Mouse (Mus musculus): ENCODE measurements around the gene Cdc34. TPM values are rescaled to one million over a fixed set of nuclear protein-coding genes. Genes with fewer than 3 reads are reported as not detected.

The Cdc34 gene
- polyA plus RNA-seq, 1 experiment from 2014 or later, result 81.8 TPM

GRCm38 (mm10) chr10:79691986-79692548, 10.1 kb downstream of the Cdc34 start:
- H3K27ac ChIP-seq, result no peak overlapping the region
- peaks cover 4% of the 10 kb centered on the region; the same call in 1 of the 2 replicates for H3K9me3 ChIP-seq (ENCODE audit: control insufficient read depth, low read length)
- ATAC-seq (ENCODE audit: low FRiP score) (no peak), DNase-seq (ENCODE audit: low spot score) (no peak)
- no peaks in the 10 kb centered on the region for H3K4me1 ChIP-seq (replicated peaks; ENCODE audit: control insufficient read depth, insufficient read depth, low read length)
- no peak overlapping the region for H3K4me3 ChIP-seq (replicated peaks; ENCODE audit: low read length)
- no peaks in the 10 kb centered on the region for H3K27me3 ChIP-seq (ENCODE audit: control insufficient read depth, insufficient read depth, low read length)
- 98% methylated on average over 2 of the region's 2 CpGs for WGBS
- H3K4me2 ChIP-seq (replicated peaks), result no peak overlapping the region
- no peak overlapping the region for H3K9ac ChIP-seq
- peaks cover 22% of the 10 kb centered on the region for H3K36me3 ChIP-seq (replicated peaks; ENCODE audit: control insufficient read depth, insufficient read depth)

DNA sequence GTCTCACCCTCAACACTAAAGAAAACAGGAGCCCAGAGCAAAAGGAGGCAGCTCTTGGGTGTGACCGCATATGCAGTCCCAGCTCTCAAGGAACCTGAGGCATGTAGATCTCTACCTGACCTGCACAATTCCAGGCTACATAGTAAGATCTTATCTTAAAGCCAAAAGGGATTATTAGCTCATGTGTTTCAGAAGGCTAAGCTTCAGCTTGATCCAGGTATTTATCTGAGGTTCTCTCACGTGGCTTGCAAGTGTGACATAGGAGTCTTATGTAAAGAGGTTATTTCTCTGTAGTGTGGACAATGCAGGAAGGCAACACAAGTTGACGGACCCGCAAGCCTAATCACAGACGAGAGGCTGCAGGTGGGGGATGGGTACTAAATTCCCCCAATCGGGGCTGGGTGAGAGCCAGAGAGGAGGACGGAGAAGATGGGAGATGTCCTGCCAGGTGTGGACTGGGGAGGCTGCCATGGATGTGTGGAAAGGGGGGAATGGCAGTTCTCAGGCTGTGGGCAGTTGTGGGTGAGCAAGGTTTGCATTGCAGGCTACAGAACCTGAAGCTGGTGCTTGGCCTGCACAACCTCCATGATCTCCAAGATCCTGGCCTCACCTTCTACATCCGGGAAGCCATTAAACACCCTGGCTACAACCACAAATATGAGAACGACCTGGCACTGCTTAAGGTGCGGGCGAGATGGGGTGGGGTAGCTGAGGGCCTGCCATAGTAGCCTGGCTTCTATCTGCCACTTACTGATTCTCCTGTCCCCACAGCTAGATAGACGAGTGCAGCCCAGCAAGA, 11.8 kb downstream of the Cdc34 start:
- no peak overlapping the region for H3K27ac ChIP-seq
- H3K4me1 ChIP-seq (replicated peaks; ENCODE audit: control insufficient read depth, insufficient read depth, low read length), result no peaks in the 10 kb centered on the region
- no peak for DNase-seq (ENCODE audit: low spot score)
- no peak overlapping the region for H3K4me3 ChIP-seq (replicated peaks; ENCODE audit: low read length)
- ATAC-seq (ENCODE audit: low FRiP score), result no peak
- H3K36me3 ChIP-seq (replicated peaks; ENCODE audit: control insufficient read depth, insufficient read depth), result peaks cover 6% of the 10 kb centered on the region
- H3K9me3 ChIP-seq (ENCODE audit: control insufficient read depth, low read length), result peaks cover 4% of the 10 kb centered on the region; the same call in 1 of the 2 replicates
- H3K27me3 ChIP-seq (ENCODE audit: control insufficient read depth, insufficient read depth, low read length), result no peaks in the 10 kb centered on the region
- H3K9ac ChIP-seq, result no peak overlapping the region
- 81% methylated on average over 12 of the region's 12 CpGs for WGBS
- no peak overlapping the region for H3K4me2 ChIP-seq (replicated peaks)

DNA sequence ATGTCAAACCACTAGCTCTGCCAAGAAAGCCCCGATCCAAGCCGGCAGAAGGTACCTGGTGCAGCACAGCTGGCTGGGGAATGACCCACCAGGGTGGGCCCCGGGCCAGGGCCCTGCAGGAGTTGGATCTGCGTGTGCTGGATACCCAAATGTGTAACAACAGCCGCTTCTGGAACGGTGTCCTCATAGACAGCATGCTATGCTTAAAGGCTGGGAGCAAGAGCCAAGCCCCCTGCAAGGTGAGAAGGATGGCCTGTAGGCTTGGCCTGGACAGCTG, 12.3 kb downstream of the Cdc34 start:
- Histone ChIP-seq H3K27me3 (ENCODE audit: control insufficient read depth, insufficient read depth, low read length) (no peaks in the 10 kb centered on the region), H3K36me3 (replicated peaks; ENCODE audit: control insufficient read depth, insufficient read depth) (peaks cover under 1% of the 10 kb centered on the region), H3K9ac (no peak overlapping the region), H3K4me3 (replicated peaks; ENCODE audit: low read length) (no peak overlapping the region), H3K4me1 (replicated peaks; ENCODE audit: control insufficient read depth, insufficient read depth, low read length) (no peaks in the 10 kb centered on the region), H3K9me3 (ENCODE audit: control insufficient read depth, low read length) (peaks cover 4% of the 10 kb centered on the region; the same call in 1 of the 2 replicates), H3K27ac (no peak overlapping the region), H3K4me2 (replicated peaks) (no peak overlapping the region)
- WGBS, result 85% methylated on average over 6 of the region's 6 CpGs
- ATAC-seq (ENCODE audit: low FRiP score) (no peak), DNase-seq (ENCODE audit: low spot score) (no peak)

DNA sequence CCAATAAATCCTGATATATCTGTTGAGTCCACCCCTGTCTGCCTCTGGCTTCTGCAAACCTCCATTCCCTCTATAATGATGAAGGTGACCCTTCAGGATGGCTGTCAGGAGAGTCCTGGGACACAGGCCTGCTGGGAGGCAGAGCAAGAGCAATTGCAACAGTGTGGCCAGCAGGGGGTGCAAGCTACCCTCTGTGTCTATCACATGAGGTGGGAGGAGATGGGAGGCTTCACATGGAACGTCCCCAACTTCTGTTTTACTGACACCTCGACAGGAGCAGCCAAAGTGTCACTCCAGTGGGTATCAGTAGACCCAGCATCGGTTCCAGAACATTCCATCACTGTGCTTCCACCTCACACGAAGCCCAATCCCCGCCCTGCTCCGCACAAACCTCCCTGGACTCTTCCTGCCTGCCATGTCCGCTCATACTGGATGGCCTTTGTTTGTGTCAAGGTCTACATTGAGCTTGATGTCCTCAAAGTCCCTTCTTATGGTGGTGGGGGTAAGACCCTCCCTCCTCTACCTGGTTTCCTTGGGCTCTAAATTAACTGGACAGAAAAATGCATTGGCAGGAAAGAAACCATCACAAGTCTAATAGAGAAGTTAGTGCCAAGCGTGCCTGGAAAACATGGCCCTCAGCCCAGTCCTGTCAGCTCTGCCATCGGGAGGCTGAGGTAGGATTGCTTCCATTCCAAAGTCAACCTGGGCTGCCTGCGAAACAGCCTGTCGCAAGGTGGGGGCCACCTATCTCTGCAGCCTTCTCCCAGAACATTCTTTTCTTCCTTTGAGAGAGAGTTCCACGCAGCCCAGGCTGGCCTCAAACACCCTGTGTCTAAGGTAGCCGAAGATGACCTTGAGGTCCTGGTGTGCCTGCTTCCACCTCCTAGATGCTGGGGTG, 13.5 kb downstream of the Cdc34 start:
- Histone ChIP-seq H3K9me3 (ENCODE audit: control insufficient read depth, low read length) (peaks cover 4% of the 10 kb centered on the region; the same call in 1 of the 2 replicates), H3K4me3 (replicated peaks; ENCODE audit: low read length) (no peak overlapping the region), H3K9ac (no peak overlapping the region), H3K4me2 (replicated peaks) (no peak overlapping the region), H3K4me1 (replicated peaks; ENCODE audit: control insufficient read depth, insufficient read depth, low read length) (no peaks in the 10 kb centered on the region), H3K36me3 (replicated peaks; ENCODE audit: control insufficient read depth, insufficient read depth) (no peaks in the 10 kb centered on the region), H3K27me3 (ENCODE audit: control insufficient read depth, insufficient read depth, low read length) (no peaks in the 10 kb centered on the region), H3K27ac (no peak overlapping the region)
- ATAC-seq (ENCODE audit: low FRiP score) (no peak), DNase-seq (ENCODE audit: low spot score) (no peak)
- WGBS, result 71% methylated on average over 13 of the region's 13 CpGs

DNA sequence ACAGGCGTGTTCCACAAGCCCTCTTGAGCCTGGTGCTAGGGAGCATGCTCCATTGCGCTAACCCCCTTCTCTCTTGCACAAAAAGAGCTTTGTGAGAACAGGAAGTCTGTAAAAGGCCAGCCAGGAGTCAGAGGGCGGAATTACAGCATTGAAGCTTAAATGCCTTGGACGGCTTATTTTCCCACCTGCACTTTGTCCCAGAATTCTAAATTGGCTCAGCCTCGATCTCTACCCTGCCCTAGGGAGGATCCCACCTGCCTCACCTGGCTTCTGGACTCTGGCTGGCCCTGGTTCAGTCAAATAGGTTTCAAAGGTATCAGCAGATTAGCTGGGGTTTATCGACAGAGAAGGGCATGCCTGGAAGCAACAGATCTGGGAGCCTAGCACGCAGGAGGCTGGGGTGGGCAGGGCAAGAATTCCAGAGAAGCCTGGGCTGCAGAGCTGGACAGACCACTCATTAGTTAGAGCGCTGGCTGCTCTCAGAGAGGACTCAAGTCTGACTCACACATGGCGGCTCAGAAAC, 14.2 kb downstream of the Cdc34 start:
- ATAC-seq (ENCODE audit: low FRiP score) (no peak), DNase-seq (ENCODE audit: low spot score) (no peak)
- peak overlapping the region; percentile 47 for H3K27ac ChIP-seq
- H3K27me3 ChIP-seq (ENCODE audit: control insufficient read depth, insufficient read depth, low read length), result no peaks in the 10 kb centered on the region
- no peaks in the 10 kb centered on the region for H3K4me1 ChIP-seq (replicated peaks; ENCODE audit: control insufficient read depth, insufficient read depth, low read length)
- H3K4me3 ChIP-seq (replicated peaks; ENCODE audit: low read length), result no peak overlapping the region
- WGBS, result 74% methylated on average over 9 of the region's 9 CpGs
- no peak overlapping the region for H3K4me2 ChIP-seq (replicated peaks)
- H3K9me3 ChIP-seq (ENCODE audit: control insufficient read depth, low read length), result peaks cover 4% of the 10 kb centered on the region; the same call in 1 of the 2 replicates
- H3K9ac ChIP-seq, result no peak overlapping the region
- H3K36me3 ChIP-seq (replicated peaks; ENCODE audit: control insufficient read depth, insufficient read depth), result no peaks in the 10 kb centered on the region

DNA sequence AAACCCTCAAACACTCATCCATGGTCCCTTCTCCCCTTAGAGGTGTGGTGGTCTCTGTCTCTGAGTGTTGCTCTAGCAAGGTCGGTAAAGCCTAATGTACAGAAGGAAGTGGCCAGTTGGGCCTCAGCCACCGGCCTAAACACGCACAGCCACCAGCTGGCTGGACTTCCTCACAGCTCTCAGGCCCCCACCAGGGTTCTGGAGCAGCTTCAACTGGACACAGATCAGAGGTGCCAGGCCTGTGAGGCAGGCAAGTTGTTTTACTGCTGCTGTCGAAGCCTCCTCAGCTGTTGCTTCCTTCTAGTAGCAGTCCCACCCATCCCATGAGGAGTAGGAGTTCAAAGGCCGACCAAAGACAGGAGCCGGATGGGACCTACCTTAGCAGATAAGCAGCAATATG, 15.9 kb downstream of the Cdc34 start:
- H3K9ac ChIP-seq, result no peak overlapping the region
- H3K4me2 ChIP-seq (replicated peaks), result no peak overlapping the region
- H3K36me3 ChIP-seq (replicated peaks; ENCODE audit: control insufficient read depth, insufficient read depth), result no peaks in the 10 kb centered on the region
- no peak for DNase-seq (ENCODE audit: low spot score)
- no peak overlapping the region for H3K4me3 ChIP-seq (replicated peaks; ENCODE audit: low read length)
- H3K27ac ChIP-seq, result no peak overlapping the region
- H3K27me3 ChIP-seq (ENCODE audit: control insufficient read depth, insufficient read depth, low read length), result no peaks in the 10 kb centered on the region
- H3K9me3 ChIP-seq (ENCODE audit: control insufficient read depth, low read length), result no peaks in the 10 kb centered on the region
- ATAC-seq (ENCODE audit: low FRiP score), result no peak
- 77% methylated on average over 6 of the region's 6 CpGs for WGBS
- no peaks in the 10 kb centered on the region for H3K4me1 ChIP-seq (replicated peaks; ENCODE audit: control insufficient read depth, insufficient read depth, low read length)

DNA sequence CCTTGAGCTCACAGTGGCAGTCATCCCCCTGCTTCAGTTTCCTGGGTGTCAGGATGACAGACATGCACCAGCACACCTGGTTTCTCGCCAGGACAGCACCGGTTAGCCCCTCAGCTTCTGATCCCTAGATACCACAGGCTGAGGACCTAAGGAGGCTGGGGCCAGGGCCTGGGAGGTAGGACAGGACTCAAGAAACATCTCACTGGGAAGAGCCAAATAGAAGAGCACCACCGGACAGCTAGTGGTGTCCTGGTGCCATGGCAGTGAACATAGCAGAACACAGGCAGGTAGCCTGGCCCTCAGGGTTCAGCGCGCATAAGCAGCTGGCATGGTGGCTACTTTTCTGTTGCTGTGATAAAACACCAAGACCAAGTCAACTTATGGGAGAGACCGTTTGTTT, 16.5 kb downstream of the Cdc34 start:
- Histone ChIP-seq H3K9ac (no peak overlapping the region), H3K9me3 (ENCODE audit: control insufficient read depth, low read length) (no peaks in the 10 kb centered on the region), H3K4me2 (replicated peaks) (no peak overlapping the region), H3K27ac (no peak overlapping the region), H3K36me3 (replicated peaks; ENCODE audit: control insufficient read depth, insufficient read depth) (no peaks in the 10 kb centered on the region), H3K27me3 (ENCODE audit: control insufficient read depth, insufficient read depth, low read length) (no peaks in the 10 kb centered on the region), H3K4me3 (replicated peaks; ENCODE audit: low read length) (no peak overlapping the region), H3K4me1 (replicated peaks; ENCODE audit: control insufficient read depth, insufficient read depth, low read length) (no peaks in the 10 kb centered on the region)
- 94% methylated on average over 6 of the region's 6 CpGs for WGBS
- DNase-seq (ENCODE audit: low spot score) (no peak), ATAC-seq (ENCODE audit: low FRiP score) (no peak)

DNA sequence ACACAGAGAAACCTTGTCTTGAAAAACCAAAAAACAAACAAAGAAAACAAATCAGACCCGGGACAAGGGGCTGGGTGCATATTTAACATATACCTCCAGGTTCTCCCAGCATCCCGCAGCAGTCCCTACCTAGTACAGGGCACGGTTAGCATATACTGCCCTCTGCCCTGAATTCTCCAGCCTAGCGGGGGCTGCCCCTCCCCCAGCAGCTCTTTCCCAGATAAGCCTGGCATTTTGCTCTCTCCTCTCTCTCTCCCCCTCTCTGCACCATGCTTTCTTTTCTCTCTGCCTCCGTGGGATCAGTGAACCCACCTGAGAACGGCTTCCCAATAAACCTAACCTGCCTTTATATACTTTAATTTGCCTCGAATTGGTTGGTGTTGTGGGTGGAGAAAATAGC, 18.7 kb downstream of the Cdc34 start:
- Histone ChIP-seq H3K27ac (no peak overlapping the region), H3K9me3 (ENCODE audit: control insufficient read depth, low read length) (no peaks in the 10 kb centered on the region), H3K9ac (no peak overlapping the region), H3K4me1 (replicated peaks; ENCODE audit: control insufficient read depth, insufficient read depth, low read length) (peaks cover 7% of the 10 kb centered on the region), H3K36me3 (replicated peaks; ENCODE audit: control insufficient read depth, insufficient read depth) (no peaks in the 10 kb centered on the region), H3K27me3 (ENCODE audit: control insufficient read depth, insufficient read depth, low read length) (no peaks in the 10 kb centered on the region), H3K4me2 (replicated peaks) (no peak overlapping the region), H3K4me3 (replicated peaks; ENCODE audit: low read length) (no peak overlapping the region)
- ATAC-seq (ENCODE audit: low FRiP score), result no peak
- WGBS, result 55% methylated on average over 7 of the region's 7 CpGs
- no peak for DNase-seq (ENCODE audit: low spot score)

Data from hindbrain, embryonic 14.5 days (tissue).